ENCODE assay signal across 17 mouse cellular contexts in genomic region chr13:91166286-91166685, GRCm38 (mm10). TPM values are rescaled to one million over a fixed set of nuclear protein-coding genes. Genes with fewer than 3 reads are reported as not detected.
DNase-seq lines count a peak whose midpoint lies in the region; ATAC-seq lines count a peak whose summit lies in the region.
"Had no signal": no experiment of that assay in that cellular context is flagged by ENCODE, and none has a peak within 500 bp of the region (broad histone marks: within the 10 kb centered on the region; RNA-seq: fewer than 3 reads in every experiment).

No protein-coding gene starts in this region.

- H3K4me2 ChIP-seq in kidney, embryonic 15.5 days, result peak overlapping the region; percentile 27; the same call in 1 of the 2 replicates
- H3K4me2 ChIP-seq: neural tube, embryonic 13.5 days had no signal

- H3K4me3 ChIP-seq in kidney, embryonic 15.5 days (replicated peaks), result no peak overlapping the region
- peak overlapping the region; percentile 17; the same call in 1 of the 2 replicates for H3K4me3 ChIP-seq in brown adipose tissue, adult 24 weeks (ENCODE audit: insufficient read depth, low read depth, low read length)
- H3K4me3 ChIP-seq: limb, embryonic 13.5 days; neural tube, embryonic 13.5 days had no signal

- no peak overlapping the region for H3K27ac ChIP-seq in kidney, embryonic 15.5 days
- 0 out of 2 replicates have a peak overlapping the region, but pooled peaks have one; percentile 8 for H3K27ac ChIP-seq in brown adipose tissue, adult 24 weeks (replicated peaks; ENCODE audit: low read depth, low read length)
- H3K27ac ChIP-seq: neural tube, embryonic 13.5 days had no signal

- H3K27me3 ChIP-seq in kidney, embryonic 15.5 days, result no peaks in the 10 kb centered on the region
- H3K27me3 ChIP-seq: limb, embryonic 13.5 days; neural tube, embryonic 13.5 days had no signal

- no peak overlapping the region for H3K9ac ChIP-seq in kidney, embryonic 15.5 days
- H3K9ac ChIP-seq: limb, embryonic 13.5 days; neural tube, embryonic 13.5 days had no signal

- H3K36me3 ChIP-seq in kidney, embryonic 15.5 days, result no peaks in the 10 kb centered on the region
- H3K36me3 ChIP-seq: limb, embryonic 13.5 days; neural tube, embryonic 13.5 days had no signal

- no peak for DNase-seq in kidney, adult 11 months
- peak; percentile 53 for DNase-seq in urinary bladder, postnatal 14 days (ENCODE audit: low spot score)
- no peak for DNase-seq in urinary bladder, adult 2 months (ENCODE audit: low spot score)
- DNase-seq in retina, embryonic 14.5 days (ENCODE audit: low spot score), result no peak
- DNase-seq in testis, postnatal 10 days (ENCODE audit: low spot score), result no peak
- DNase-seq: cerebellum, adult 11 months; cerebellum, postnatal 36 days; heart, postnatal 36 days; kidney, postnatal 36 days; layer of hippocampus, postnatal 36 days; thymus, postnatal 4 days had no signal

- ATAC-seq in kidney, embryonic 15.5 days (replicated peaks; ENCODE audit: low FRiP score), result no peak
- ATAC-seq: forebrain, embryonic 14.5 days; midbrain, embryonic 16.5 days had no signal

- peaks cover 10% of the 10 kb centered on the region; the same call in 1 of the 2 replicates for H3K4me1 ChIP-seq in kidney, embryonic 15.5 days
- H3K4me1 ChIP-seq in brown adipose tissue, adult 24 weeks (ENCODE audit: control insufficient read depth, insufficient read depth, insufficient read length, low read length), result peaks cover 6% of the 10 kb centered on the region

- 65% methylated on average over 7 of the region's 7 CpGs for WGBS in kidney, embryonic 15.5 days

- H3K9me3 ChIP-seq in kidney, embryonic 15.5 days (replicated peaks), result no peaks in the 10 kb centered on the region
- H3K9me3 ChIP-seq: limb, embryonic 13.5 days; neural tube, embryonic 13.5 days had no signal

RNA-seq across cellular contexts. Expression of gene Atg10, which starts 57.5 kb away (rescaled TPM):
- polyA plus RNA-seq in kidney, embryonic 15.5 days (2015; fragmentation: Nextera tagmentation; extraction: Ambion mirVana), result 12.6 and 13.4 TPM in 2 replicates
- polyA plus RNA-seq in urinary bladder, adult 2 months (2012; rRNA removed), result 9.5 and 12.2 TPM in 2 replicates
- polyA plus RNA-seq in brown adipose tissue, adult 24 weeks (2012; ENCODE audit: insufficient read depth, insufficient read length, missing spikeins), result 41.9 and 46.5 TPM in 2 replicates
